Mouse (Mus musculus) CH12.LX (cell line): ENCODE data around the gene Izumo3.
"Not testable (repeated sequence)": the region's sequence is repeated elsewhere in the genome, so short reads cannot be mapped to it uniquely, and the experiment has no call there.

Source experiments
- CTCF ChIP-seq, 2 experiments: IDR thresholded peaks in 1 of 2; conservative IDR thresholded peaks in 1 of 2; 2 replicates each; pipeline ENCODE4 v1.5.1; 2011 to 2012; ENCODE audit warnings: low read depth in 2 of 2, low read length in 2 of 2, improper control_type of control experiment in 1 of 2, inconsistent platforms in 1 of 2, mild to moderate bottlenecking in 1 of 2, moderate library complexity in 1 of 2
- EP300 ChIP-seq: IDR thresholded peaks from 2 replicates; pipeline ENCODE4 v1.6.1; 2011; ENCODE audit warnings: low read length, improper control_type of control experiment
- GABPA ChIP-seq: IDR thresholded peaks from 2 replicates; pipeline ENCODE4 v1.6.1; 2012; ENCODE audit warnings: low read depth, low read length, improper control_type of control experiment, inconsistent platforms; ENCODE audit not compliant: insufficient replicate concordance
- KAT2A ChIP-seq: IDR thresholded peaks from 2 replicates; pipeline ENCODE4 v1.6.1; 2012; ENCODE audit warnings: low read length, improper control_type of control experiment, inconsistent platforms; ENCODE audit not compliant: insufficient replicate concordance
- MAFK ChIP-seq: IDR thresholded peaks from 2 replicates; pipeline ENCODE4 v1.6.1; 2011; ENCODE audit warnings: low read length, improper control_type of control experiment; ENCODE audit not compliant: insufficient replicate concordance
- MAX ChIP-seq: IDR thresholded peaks from 2 replicates; pipeline ENCODE4 v1.6.1; 2011; ENCODE audit warnings: low read length, improper control_type of control experiment
- POLR2A ChIP-seq: IDR thresholded peaks from 2 replicates; pipeline ENCODE4 v1.6.1; 2011; ENCODE audit warnings: low read depth, mild to moderate bottlenecking, improper control_type of control experiment, low read length
- RCOR1 ChIP-seq: conservative IDR thresholded peaks from 2 replicates; pipeline ENCODE4 v1.6.1; 2012; ENCODE audit warnings: low read depth, mild to moderate bottlenecking, inconsistent platforms, low read length, improper control_type of control experiment
- ZC3H11A ChIP-seq: IDR thresholded peaks from 2 replicates; pipeline ENCODE4 v1.6.1; 2012; ENCODE audit warnings: low read depth, mild to moderate bottlenecking, inconsistent platforms, low read length, improper control_type of control experiment
- ZKSCAN1 ChIP-seq: IDR thresholded peaks from 2 replicates; pipeline ENCODE4 v1.6.1; 2012; ENCODE audit warnings: low read depth, inconsistent platforms, low read length, improper control_type of control experiment, borderline replicate concordance

DNA sequence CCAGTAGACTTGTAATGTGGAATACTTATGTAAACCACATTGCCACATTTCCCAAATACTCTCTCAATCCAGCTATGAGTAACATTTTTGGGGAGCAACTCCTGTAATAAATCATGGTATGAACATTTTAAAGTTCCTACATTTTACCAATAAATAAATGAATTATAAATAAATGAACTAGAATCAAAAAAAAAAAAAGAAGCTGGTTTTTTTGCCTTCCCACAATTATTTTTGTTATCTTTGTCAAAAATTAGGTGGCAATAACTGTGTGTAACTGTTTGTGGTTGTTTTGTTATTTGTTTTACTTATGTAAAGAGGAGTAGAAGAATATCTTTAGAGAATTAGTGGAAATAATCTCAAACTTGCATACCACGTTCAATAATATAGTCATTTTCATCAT, 44.6 kb upstream of the Izumo3 start, which contains the start of gene Gm12666:
- not testable (repeated sequence) for TF ChIP-seq MAFK; ZKSCAN1; CTCF (conservative IDR thresholded peaks at IDR 0.05 in 1 of 2, IDR thresholded peaks at IDR 0.05 in 1 of 2; ENCODE audit: low read depth in 2 of 2, low read length in 2 of 2); GABPA; POLR2A; RCOR1; EP300; MAX; ZC3H11A; KAT2A
